Mouse (Mus musculus) myocyte (in vitro differentiated cells): ENCODE measurements around the gene Camkmt. TPM values are rescaled to one million over a fixed set of nuclear protein-coding genes. Genes with fewer than 3 reads are reported as not detected.

Experiments used
- H3K27me3 ChIP-seq: one replicate; pipeline ENCODE4 v1.6.1; 2011; ENCODE audit not compliant: control insufficient read depth, insufficient read depth, insufficient read length
- H3K36me3 ChIP-seq: one replicate; pipeline ENCODE4 v1.6.1; 2011; ENCODE audit not compliant: control insufficient read depth, insufficient read depth
- H3K4me2 ChIP-seq: one replicate; pipeline ENCODE4 v1.6.1; 2011; ENCODE audit warnings: low read depth, control low read depth
- H3K4me3 ChIP-seq: one replicate; pipeline ENCODE4 v1.5.1; 2011; ENCODE audit warnings: mild to moderate bottlenecking, control low read depth, moderate library complexity
- H3K79me2 ChIP-seq: one replicate; pipeline ENCODE4 v1.6.1; 2011; ENCODE audit not compliant: control insufficient read depth, insufficient read depth
- H3ac ChIP-seq: one replicate; pipeline ENCODE4 v1.6.1; 2011; ENCODE audit not compliant: control insufficient read depth, insufficient read length
- CEBPB ChIP-seq: IDR thresholded peaks from 2 replicates; pipeline ENCODE4 v1.6.1; 2011; ENCODE audit warnings: mild to moderate bottlenecking, moderate library complexity; ENCODE audit not compliant: poor library complexity, insufficient read depth, severe bottlenecking
- E2F4 ChIP-seq: IDR thresholded peaks from one replicate; pipeline ENCODE4 v1.6.1; 2011; ENCODE audit warnings: mild to moderate bottlenecking, control low read depth, moderate library complexity; ENCODE audit not compliant: insufficient read depth
- MAX ChIP-seq: IDR thresholded peaks from one replicate; pipeline ENCODE4 v1.6.1; 2011; ENCODE audit warnings: low read depth, mild to moderate bottlenecking, control low read depth
- MYOD1 ChIP-seq, 3 experiments: IDR thresholded peaks; one replicate each; pipeline ENCODE4 v1.6.1; 2011; ENCODE audit warnings: control low read depth in 2 of 3, low read depth in 2 of 3, mild to moderate bottlenecking in 2 of 3, moderate library complexity in 1 of 3; ENCODE audit not compliant: insufficient read length in 2 of 3, control insufficient read depth in 1 of 3
- MYOG ChIP-seq, 3 experiments: IDR thresholded peaks; one replicate each; pipeline ENCODE4 v1.6.1; 2011; ENCODE audit warnings: control low read depth in 2 of 3, low read depth in 2 of 3, mild to moderate bottlenecking in 2 of 3; ENCODE audit not compliant: insufficient read length in 2 of 3, control insufficient read depth in 1 of 3, insufficient read depth in 1 of 3
- POLR2A ChIP-seq: IDR thresholded peaks from one replicate; pipeline ENCODE4 v1.6.1; 2011; ENCODE audit warnings: low read depth, mild to moderate bottlenecking, control low read depth, moderate library complexity; ENCODE audit not compliant: insufficient read length
- POLR2AphosphoS2 ChIP-seq: IDR thresholded peaks from one replicate; pipeline ENCODE4 v1.6.1; 2011; ENCODE audit warnings: low read depth, control low read depth; ENCODE audit not compliant: insufficient read length
- REST ChIP-seq: IDR thresholded peaks from one replicate; pipeline ENCODE4 v1.6.1; 2011; ENCODE audit warnings: mild to moderate bottlenecking, control low read depth, moderate library complexity; ENCODE audit not compliant: insufficient read depth, insufficient read length
- SRF ChIP-seq: IDR thresholded peaks from one replicate; pipeline ENCODE4 v1.6.1; 2011; ENCODE audit warnings: low read depth; ENCODE audit not compliant: control insufficient read depth, insufficient read length
- TCF12 ChIP-seq: IDR thresholded peaks from one replicate; pipeline ENCODE4 v1.6.1; 2011; ENCODE audit warnings: mild to moderate bottlenecking, control low read depth; ENCODE audit not compliant: poor library complexity, insufficient read depth, severe bottlenecking
- TCF3 ChIP-seq: IDR thresholded peaks from one replicate; pipeline ENCODE4 v1.6.1; 2011; ENCODE audit warnings: low read depth, control low read depth; ENCODE audit not compliant: insufficient read length
- USF1 ChIP-seq: IDR thresholded peaks from one replicate; pipeline ENCODE4 v1.6.1; 2011; ENCODE audit warnings: low read depth, mild to moderate bottlenecking, control low read depth, moderate library complexity
- polyA plus RNA-seq: library from polyadenylated mRNA; unstranded; fragments of >200 nt; fragmentation: generic; extraction: Trizol; gene quantifications from one replicate; pipeline ENCODE4 v1.2.1, GENCODE M21; 2012; ENCODE audit warnings: missing spikeins

Gene Camkmt
- polyA plus RNA-seq, 1 experiment: 1.4 TPM

DNA sequence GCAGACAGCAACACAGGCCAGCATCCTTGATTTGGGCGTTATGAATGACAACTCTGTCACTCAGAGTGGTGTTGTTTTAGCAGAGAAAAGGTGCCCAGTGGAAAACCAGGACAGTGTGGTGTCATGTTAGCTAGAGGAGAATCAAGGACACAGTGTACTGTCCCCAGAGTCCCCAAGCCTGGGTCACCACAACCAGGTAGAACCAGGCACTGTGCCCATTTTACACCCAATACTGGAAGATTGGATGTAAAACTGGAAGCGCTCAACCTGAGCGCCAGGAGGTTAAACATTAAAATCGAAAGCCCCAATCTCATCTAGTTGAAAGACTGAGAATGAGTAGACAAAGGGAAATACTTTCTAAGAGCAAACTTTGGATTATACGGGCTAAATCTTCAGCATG lies 45.9 kb upstream of the Camkmt start:
- Histone ChIP-seq H3K27me3 (no peaks in the 10 kb centered on the region), H3ac (no peak overlapping the region), H3K4me2 (no peak overlapping the region), H3K4me3 (no peak overlapping the region), H3K79me2 (no peaks in the 10 kb centered on the region), H3K36me3 (no peaks in the 10 kb centered on the region)
- no peak for TF ChIP-seq CEBPB

DNA sequence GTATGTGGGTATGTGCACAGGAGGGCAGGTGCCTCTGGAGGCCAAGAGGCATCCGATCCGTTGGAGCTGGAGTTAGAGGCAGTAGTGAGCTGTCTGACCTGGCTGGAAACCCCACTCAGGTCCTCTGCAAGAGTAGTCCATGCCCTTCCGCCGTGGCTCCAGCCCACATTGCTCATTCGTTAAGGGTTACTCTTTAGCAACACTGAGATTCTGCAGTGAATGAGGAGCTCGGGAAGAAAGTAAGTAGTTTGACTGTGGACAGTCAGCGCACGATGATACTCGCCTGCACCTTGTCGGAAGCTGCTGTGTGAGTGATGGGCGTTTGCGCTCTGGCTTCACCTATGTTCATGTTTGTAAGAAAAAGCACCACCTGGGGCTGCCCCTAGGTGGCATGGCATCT lies 45.2 kb upstream of the Camkmt start:
- Histone ChIP-seq H3K79me2 (no peaks in the 10 kb centered on the region), H3K27me3 (no peaks in the 10 kb centered on the region), H3K4me3 (no peak overlapping the region), H3K4me2 (no peak overlapping the region), H3ac (no peak overlapping the region), H3K36me3 (no peaks in the 10 kb centered on the region)
- TF ChIP-seq MAX: no peak
- TF ChIP-seq MYOD1 (IDR thresholded peaks at IDR 0.05; ENCODE audit: control insufficient read depth in 1 of 3, insufficient read length in 2 of 3, low read depth in 2 of 3): no peak
- TF ChIP-seq POLR2A: no peak
- no peak for TF ChIP-seq POLR2AphosphoS2
- TF ChIP-seq MYOG (IDR thresholded peaks at IDR 0.05; ENCODE audit: control insufficient read depth in 1 of 3, insufficient read depth in 1 of 3, insufficient read length in 2 of 3, low read depth in 2 of 3): no peak
- no peak for TF ChIP-seq SRF
- TF ChIP-seq USF1: no peak
- TF ChIP-seq REST: no peak
- TF ChIP-seq TCF3: no peak
- TF ChIP-seq E2F4: no peak
- no peak for TF ChIP-seq TCF12
- TF ChIP-seq CEBPB: no peak

DNA sequence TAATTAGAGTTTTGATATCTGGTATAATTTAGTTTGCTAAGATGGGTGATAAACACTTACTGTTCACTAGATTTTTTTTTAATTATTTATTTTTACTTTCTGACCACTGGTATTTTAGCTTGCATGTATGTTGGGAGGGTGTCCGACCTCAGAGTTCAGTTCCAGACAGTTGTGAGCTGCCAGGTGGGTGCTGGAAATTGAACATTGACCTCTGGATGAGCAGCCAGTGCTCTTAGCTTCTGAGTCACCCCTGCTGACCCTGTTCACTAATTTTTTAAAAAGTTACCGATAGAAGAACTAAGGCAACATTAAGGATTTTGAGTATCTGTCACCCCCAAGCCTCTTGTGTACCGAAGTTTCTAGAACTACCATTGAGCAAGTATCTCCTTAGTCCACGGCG lies 42.0 kb upstream of the Camkmt start:
- Histone ChIP-seq H3K36me3 (no peaks in the 10 kb centered on the region), H3ac (no peak overlapping the region)
- TF ChIP-seq REST: no peak
- no peak for TF ChIP-seq SRF
- TF ChIP-seq TCF3: no peak
- TF ChIP-seq POLR2A: no peak
- TF ChIP-seq TCF12: no peak
- no peak for TF ChIP-seq E2F4
- no peak for TF ChIP-seq POLR2AphosphoS2
- TF ChIP-seq MYOD1 (IDR thresholded peaks at IDR 0.05; ENCODE audit: control insufficient read depth in 1 of 3, insufficient read length in 2 of 3, low read depth in 2 of 3): no peak
- no peak for TF ChIP-seq MYOG (IDR thresholded peaks at IDR 0.05; ENCODE audit: control insufficient read depth in 1 of 3, insufficient read depth in 1 of 3, insufficient read length in 2 of 3, low read depth in 2 of 3)
- no peak for TF ChIP-seq USF1
- TF ChIP-seq CEBPB: no peak

DNA sequence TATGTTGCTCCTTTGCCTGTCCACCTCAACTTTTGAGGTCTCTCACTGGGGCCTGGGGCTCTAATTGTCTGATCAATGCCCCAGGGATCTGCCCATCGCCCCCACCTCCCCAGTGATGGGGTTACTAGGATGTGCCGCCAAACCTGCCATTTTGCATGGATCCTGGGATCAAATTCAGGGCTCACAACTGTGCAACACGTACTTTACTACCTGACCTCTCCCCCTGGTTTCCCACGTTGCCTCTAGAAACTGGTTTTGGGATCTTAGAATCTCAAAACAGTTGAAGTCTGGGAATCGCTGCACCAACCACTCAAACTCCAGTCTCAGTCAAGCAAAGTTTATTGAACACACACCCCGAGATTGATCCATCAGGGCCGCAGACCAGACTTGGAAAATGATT lies 32.1 kb upstream of the Camkmt start:
- Histone ChIP-seq H3K79me2 (no peaks in the 10 kb centered on the region), H3K27me3 (no peaks in the 10 kb centered on the region), H3K4me3 (no peak overlapping the region), H3ac (no peak overlapping the region), H3K36me3 (no peaks in the 10 kb centered on the region), H3K4me2 (no peak overlapping the region)
- TF ChIP-seq MYOG (IDR thresholded peaks at IDR 0.05; ENCODE audit: control insufficient read depth in 1 of 3, insufficient read depth in 1 of 3, insufficient read length in 2 of 3, low read depth in 2 of 3) (no peak), SRF (no peak), MAX (no peak), E2F4 (no peak), USF1 (no peak), TCF3 (no peak), POLR2AphosphoS2 (no peak), MYOD1 (IDR thresholded peaks at IDR 0.05; ENCODE audit: control insufficient read depth in 1 of 3, insufficient read length in 2 of 3, low read depth in 2 of 3) (no peak)

More for the DNA sequence above, 42.0 kb upstream of the Camkmt start:
- Histone ChIP-seq H3K27me3 (no peaks in the 10 kb centered on the region), H3K79me2 (no peaks in the 10 kb centered on the region), H3K4me3 (no peak overlapping the region), H3K4me2 (no peak overlapping the region)

DNA sequence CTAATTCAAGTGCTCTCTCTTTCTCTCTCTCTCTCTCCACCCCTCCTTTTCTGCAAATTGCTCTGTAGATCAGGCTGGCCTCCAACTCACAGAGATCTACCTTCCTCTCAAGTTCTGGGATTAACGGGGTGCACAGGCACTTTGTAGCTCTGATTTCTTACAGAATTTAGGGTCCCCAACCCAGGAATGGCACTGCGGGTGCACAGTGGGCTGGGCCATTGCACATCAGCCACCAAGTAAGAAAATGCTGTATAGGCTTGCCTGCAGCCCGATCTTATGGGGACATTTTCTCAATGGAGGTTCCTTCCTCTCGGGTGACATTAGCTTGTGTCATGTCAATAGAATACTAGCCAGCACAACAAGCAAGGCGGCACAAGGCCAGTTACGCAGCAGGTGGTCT lies 31.2 kb upstream of the Camkmt start:
- TF ChIP-seq E2F4 (no peak), REST (no peak), SRF (no peak), MYOG (IDR thresholded peaks at IDR 0.05; ENCODE audit: control insufficient read depth in 1 of 3, insufficient read depth in 1 of 3, insufficient read length in 2 of 3, low read depth in 2 of 3) (no peak), POLR2AphosphoS2 (no peak), POLR2A (no peak), TCF12 (no peak), USF1 (no peak), TCF3 (no peak), MAX (no peak)
- Histone ChIP-seq H3K4me2 (no peak overlapping the region), H3ac (no peak overlapping the region), H3K27me3 (no peaks in the 10 kb centered on the region), H3K36me3 (peaks cover 1% of the 10 kb centered on the region), H3K4me3 (no peak overlapping the region), H3K79me2 (no peaks in the 10 kb centered on the region)

DNA sequence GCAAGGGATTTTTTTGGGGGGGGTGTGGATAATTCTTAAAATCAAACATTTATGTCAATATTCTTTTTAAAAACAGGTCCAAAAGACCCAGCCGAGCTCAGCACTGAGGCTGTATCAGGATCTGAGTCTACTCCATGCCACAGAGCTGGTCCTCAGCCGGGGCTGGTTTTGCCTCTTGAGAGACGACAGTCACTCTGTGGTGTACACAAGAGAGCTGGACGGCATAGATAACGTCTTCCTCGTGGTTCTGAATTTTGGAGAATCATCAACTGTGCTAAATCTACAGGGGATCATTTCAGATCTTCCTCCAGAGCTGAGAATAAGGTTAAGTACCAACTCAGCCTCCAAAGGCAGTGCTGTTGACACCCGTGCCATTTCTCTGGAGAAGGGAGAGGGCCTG lies 26.8 kb upstream of the Camkmt start:
- Histone ChIP-seq H3ac (no peak overlapping the region), H3K36me3 (peaks cover 17% of the 10 kb centered on the region), H3K79me2 (no peaks in the 10 kb centered on the region), H3K4me3 (no peak overlapping the region), H3K27me3 (no peaks in the 10 kb centered on the region), H3K4me2 (no peak overlapping the region)
- TF ChIP-seq MAX (no peak), SRF (no peak), TCF3 (no peak), REST (no peak), MYOG (IDR thresholded peaks at IDR 0.05; ENCODE audit: control insufficient read depth in 1 of 3, insufficient read depth in 1 of 3, insufficient read length in 2 of 3, low read depth in 2 of 3) (no peak)
